Mouse (Mus musculus) left cerebral cortex, adult 6 months (tissue): ENCODE measurements around the gene D130052B06Rik. TPM values are rescaled to one million over a fixed set of nuclear protein-coding genes. Genes with fewer than 3 reads are reported as not detected.

ENCODE experiments used
- long read RNA-seq, 2 experiments: library from polyadenylated mRNA; unstranded; transcript quantifications; one replicate each; pipeline ENCODE4 v2.0.0; 2019 to 2020
- polyA plus RNA-seq: library from polyadenylated mRNA; unstranded; fragments of <200 nt; fragmentation: Nextera tagmentation; gene quantifications from 2 replicates; pipeline ENCODE4 v1.2.3, GENCODE M21; 2021

Gene D130052B06Rik
- polyA plus RNA-seq, result not detected in 2 replicates
- long read RNA-seq, experiment 1, result 0 reads
- long read RNA-seq, experiment 2, result 0 reads

DNA sequence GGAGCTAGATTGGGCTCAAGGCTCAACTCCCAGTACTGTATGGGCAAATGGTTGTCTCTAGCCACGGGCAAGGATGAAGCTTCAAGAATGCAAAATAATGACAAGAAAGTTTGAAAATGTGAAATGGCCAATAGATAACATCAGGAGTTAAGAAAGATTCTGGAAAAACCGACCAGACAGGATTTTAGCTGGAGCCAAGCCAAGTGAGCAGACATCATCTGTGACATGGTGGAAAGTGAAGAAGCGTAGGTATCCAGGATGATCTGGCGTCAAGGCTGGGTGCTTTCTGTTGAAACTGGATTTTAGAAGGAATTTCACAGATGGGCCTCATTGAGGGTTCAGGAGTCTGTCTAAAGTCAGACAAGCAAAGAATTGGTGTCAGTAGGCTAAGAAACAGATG is at the start of gene D130052B06Rik:
TSS of gene D130052B06Rik (plus strand) at position 317 of the 400 bp plus-strand sequence.

DNA sequence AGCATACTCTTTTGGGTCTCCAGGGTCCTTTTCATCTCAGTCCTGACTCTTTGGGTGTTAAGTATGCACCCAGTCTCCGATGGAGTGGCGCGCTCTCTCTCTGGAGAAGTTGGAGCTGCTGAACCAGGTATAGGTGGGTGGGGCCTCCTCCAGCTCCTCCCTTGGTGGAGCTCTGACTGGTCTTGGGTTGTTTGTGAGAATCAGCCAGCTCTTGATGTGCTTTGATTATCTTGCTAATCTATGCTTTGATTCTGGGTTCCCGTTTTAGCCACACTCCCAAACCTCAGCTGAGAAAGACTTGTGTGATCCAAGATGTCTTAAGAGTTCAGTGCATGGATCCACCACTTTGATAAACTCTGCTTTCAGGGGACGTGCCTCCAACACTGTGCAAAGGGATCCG is 20.2 kb upstream of the D130052B06Rik start, which contains the start of gene Gabrp:
TSS of gene Gabrp (minus strand) at position 101 of the 400 bp plus-strand sequence.

Other genes with a start within 250 kb of the D130052B06Rik start
- gene Ranbp17, start 85.6 kb upstream of the D130052B06Rik start, polyA plus RNA-seq, result 1.0 and 2.4 TPM in 2 replicates
- gene Gabrp, start 20.3 kb upstream of the D130052B06Rik start, polyA plus RNA-seq, result not detected in 2 replicates